Mouse (Mus musculus): ENCODE measurements around the gene BC005561. TPM values are rescaled to one million over a fixed set of nuclear protein-coding genes. Genes with fewer than 3 reads are reported as not detected.

BC005561 gene
- 1.6 and 2.0 TPM in 2 replicates for polyA plus RNA-seq (2012; rRNA removed)

DNA sequence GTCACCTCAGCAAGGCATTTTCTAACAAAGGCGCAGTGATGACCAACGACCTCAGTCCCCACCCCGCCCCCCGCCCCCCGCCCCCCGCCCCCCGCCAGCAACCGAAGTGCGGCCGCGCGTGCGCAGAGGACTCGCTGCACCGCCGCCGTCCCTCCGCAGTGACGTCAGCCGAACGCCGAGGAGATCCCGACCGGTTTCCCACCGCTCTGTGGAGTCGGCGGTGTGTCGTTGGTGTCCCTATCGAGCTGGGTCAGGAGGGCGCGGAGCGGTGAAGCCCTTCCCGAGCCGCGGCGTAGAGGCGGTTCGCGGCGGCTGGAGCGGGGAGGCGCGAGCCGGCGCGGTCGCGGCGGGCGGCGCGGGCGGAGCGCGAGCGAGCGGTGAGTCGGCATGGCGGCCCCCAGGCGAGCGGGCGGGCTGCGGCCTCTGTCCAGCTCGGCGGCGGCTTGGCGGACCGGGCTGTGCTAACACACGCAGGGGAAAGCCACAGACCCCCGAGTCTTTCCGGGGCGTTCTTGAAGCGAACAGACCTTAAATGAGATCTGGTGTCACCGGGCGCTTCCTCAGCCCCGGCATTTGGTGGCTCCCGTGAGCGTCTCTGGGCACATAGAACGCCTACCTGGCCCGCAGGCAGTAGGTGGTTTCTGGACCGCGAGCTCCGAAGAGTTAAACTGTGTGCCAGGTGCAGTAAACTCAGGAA lies at the start of gene BC005561:
BC005561 (plus strand) TSS at position 158 of the 697 bp plus-strand sequence.

DNA sequence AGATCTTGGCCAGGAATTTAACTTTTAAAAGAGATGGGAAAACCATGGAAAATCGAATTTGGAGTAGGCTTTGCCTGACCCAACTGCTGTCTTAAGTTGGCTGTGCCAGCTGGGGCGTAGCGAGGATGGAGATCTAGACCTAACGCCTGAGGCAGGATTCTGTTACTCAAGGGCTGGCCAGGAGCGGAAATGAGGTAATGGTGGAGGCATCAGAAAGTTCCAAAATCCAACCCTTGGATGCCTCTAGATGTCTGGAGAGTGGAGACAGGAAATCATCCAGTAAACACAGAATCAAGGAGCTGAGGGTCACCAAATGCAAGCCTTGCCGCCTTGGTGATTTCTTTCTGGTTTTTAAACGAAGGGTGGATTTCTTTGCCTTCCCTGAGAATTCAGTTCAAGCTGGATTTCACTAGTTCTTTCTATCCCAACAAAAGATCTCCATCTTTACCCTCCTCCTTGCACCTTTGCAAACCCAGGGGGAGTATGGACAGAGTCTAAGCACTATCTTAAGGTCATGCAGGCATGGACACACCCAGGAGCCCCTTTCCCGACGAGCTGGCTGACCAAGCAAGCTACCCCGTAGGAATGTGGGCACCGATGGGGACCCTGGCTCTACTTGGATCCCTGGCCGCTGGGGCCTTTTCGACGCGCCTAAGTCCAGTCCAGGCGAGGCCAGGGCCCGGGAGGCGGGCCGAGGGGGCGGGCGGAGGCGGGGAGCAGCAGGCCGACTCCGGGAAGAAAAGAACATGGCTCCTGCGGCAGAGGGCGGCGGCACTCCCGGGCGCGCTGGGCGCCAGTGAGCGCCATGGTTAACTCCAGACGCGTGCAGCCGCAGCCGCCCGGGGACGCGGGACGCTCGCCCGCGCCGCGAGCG lies 49.1 kb upstream of the BC005561 start, which contains the start of gene Pkd2:
Pkd2 (plus strand) TSS at position 619 of the 874 bp plus-strand sequence.

Other genes with a start within 250 kb of the BC005561 start
- gene Ibsp, start 209.2 kb upstream of the BC005561 start, polyA plus RNA-seq (2012; rRNA removed) = not detected in 2 replicates
- gene Mepe, start 183.0 kb upstream of the BC005561 start, polyA plus RNA-seq (2012; rRNA removed) = not detected in 2 replicates
- 27.6 and 36.6 TPM in 2 replicates for gene Spp1, start 73.2 kb upstream of the BC005561 start, polyA plus RNA-seq (2012; rRNA removed)
- gene Pkd2, start 48.9 kb upstream of the BC005561 start, polyA plus RNA-seq (2012; rRNA removed) = 39.8 and 58.6 TPM in 2 replicates